Mouse (Mus musculus) lung, postnatal 0 days (tissue): ENCODE data around the gene Nr1d2.

ENCODE experiments used
- CTCF ChIP-seq: IDR thresholded peaks from 2 replicates; pipeline ENCODE4 v1.5.1; 2016; ENCODE audit warnings: antibody characterized with exemption, mild to moderate bottlenecking
- EP300 ChIP-seq: IDR thresholded peaks from 2 replicates; pipeline ENCODE4 v1.6.1; 2016; ENCODE audit warnings: antibody characterized with exemption, mild to moderate bottlenecking, control low read depth

DNA sequence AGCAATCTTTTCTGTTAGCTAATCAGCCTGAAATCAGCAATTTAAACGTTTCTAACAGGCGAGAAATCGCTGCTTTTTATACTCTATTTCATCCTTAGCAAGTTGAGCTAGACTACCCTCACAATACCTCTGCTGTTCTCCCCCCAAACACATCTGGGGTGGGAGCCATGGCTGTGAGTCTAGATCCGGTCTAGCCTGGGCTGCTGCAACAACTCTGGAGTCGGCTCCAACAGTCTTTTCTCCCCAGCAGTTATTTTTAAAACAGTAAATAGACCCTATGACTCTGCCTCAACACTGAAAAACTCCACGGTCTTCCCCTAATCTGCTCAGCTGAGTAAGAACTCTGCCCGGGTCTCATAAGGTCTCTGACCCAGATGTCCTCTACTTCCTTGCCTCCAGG lies 1.2 kb upstream of the Nr1d2 start:
- TF ChIP-seq CTCF (no peak), EP300 (no peak)
